Mouse (Mus musculus) megakaryocyte-erythroid progenitor cell, adult 5-6 weeks (primary cell): ENCODE results near the gene Mymk. TPM values are rescaled to one million over a fixed set of nuclear protein-coding genes. Genes with fewer than 3 reads are reported as not detected.

ENCODE experiments used
- ATAC-seq: replicated peaks from 2 replicates; pipeline ENCODE4 v1.8.0; 2016; ENCODE audit warnings: mild to moderate bottlenecking, inconsistent platforms; ENCODE audit not compliant: severe bottlenecking, poor library complexity, low FRiP score, low TSS enrichment
- total RNA-seq, 2 experiments: library from RNA; stranded (forward) in 1 of 2; stranded (reverse) in 1 of 2; fragments of 200-1000, 215-1000 nt in 1 of 2; fragments of >200 nt in 1 of 2; fragmentation: Nextera tagmentation in 1 of 2; gene quantifications; 2 replicates each; pipeline ENCODE4 v1.2.3; 2014 to 2017

Mymk gene
- total RNA-seq (2014; fragmentation: Nextera tagmentation) (not detected in 2 replicates), total RNA-seq (2017) (not detected in 2 replicates)

GRCm38 (mm10) chr2:27071978-27072377, at the start of gene Mymk:
Gene Mymk, minus strand, starts transcription at chr2:27072179.
- no peak for ATAC-seq

DNA sequence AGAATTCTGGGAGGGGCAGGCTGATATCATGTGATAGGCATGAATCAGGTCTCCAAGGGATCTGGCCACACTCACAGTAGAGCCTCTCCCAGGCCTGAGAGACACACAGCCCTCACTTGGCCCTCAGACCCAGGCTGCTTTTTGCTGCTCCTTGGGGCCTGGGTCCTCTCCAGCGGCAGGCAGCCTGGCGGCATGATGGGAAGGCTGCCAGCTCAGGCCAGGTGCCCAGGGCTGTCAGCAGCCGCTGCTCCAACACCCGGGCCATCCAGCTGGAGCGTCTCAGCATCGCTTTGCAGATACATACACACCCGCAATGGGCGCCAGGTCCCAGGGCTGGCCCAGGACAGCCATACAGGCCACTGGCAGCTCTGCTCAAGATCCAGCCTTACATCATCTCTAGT, 48.3 kb upstream of the Mymk start:
- no peak for ATAC-seq

GRCm38 (mm10) chr2:27119766-27120165, 47.8 kb upstream of the Mymk start:
- ATAC-seq, result no peak

GRCm38 (mm10) chr2:27118452-27118851, 46.5 kb upstream of the Mymk start:
- no peak for ATAC-seq

DNA sequence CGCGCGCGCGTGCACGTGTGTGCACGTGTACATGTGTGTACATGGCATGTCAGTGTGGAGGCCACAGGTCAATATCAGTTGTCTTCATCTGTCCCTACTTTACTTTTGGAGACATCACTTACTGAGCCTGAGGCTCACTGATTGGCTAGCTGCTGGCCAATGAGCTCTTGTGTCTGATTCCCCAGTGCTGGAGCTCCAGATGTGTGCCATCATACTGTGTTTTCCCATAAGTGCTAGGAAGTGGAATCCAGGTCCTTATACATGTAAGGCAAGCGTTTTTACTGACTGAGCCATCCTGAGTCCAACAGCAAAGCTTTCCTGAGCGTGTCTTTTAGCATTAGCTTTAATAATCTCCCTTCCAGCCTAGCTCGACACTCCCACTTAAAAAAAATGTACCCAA, 42.2 kb upstream of the Mymk start:
- ATAC-seq, result no peak

DNA sequence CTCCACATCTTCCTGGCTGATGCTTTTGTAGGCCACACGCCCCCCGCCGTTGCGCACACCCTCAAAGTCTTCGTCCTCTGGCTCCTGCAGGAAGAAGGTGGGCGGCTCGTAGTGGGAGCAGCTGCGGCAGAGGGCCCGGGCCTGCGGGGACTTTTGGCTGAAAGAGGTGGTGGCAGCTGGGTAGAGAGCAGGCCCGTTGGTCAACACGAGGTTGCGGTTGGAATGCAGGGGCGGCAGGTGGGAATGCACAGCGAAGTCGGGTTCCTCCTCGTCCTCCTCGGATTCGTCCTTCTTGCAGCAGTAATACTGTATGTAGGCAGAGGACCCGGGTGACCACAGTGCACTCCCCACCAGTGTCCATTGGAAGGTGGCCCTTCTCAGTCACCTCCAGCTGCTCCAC, 40.6 kb upstream of the Mymk start:
- ATAC-seq, result no peak

GRCm38 (mm10) chr2:27109052-27109451, 37.1 kb upstream of the Mymk start:
- no peak for ATAC-seq

GRCm38 (mm10) chr2:27108144-27108543, 36.2 kb upstream of the Mymk start:
- ATAC-seq, result no peak

GRCm38 (mm10) chr2:27106816-27107215, 34.8 kb upstream of the Mymk start:
- ATAC-seq, result no peak

DNA sequence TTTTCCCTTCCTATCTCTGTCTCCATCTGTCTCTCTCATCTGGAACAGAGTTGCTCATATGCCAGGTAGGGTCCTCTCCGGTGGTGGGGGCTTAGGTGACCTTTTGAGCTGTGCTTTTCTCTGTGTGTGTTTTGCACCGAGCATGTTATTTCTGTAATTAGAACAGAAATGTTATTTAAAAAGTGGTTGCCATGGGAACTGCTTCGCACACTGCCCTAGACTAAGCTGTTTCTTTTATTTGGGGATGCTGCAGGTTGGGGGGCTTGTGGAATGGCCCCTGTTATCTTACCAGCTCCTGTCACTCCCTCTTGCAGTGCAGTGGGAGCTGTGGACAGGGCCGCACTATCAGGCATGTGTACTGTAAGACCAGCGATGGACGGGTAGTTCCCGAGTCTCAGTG, 31.6 kb upstream of the Mymk start:
- ATAC-seq, result no peak

DNA sequence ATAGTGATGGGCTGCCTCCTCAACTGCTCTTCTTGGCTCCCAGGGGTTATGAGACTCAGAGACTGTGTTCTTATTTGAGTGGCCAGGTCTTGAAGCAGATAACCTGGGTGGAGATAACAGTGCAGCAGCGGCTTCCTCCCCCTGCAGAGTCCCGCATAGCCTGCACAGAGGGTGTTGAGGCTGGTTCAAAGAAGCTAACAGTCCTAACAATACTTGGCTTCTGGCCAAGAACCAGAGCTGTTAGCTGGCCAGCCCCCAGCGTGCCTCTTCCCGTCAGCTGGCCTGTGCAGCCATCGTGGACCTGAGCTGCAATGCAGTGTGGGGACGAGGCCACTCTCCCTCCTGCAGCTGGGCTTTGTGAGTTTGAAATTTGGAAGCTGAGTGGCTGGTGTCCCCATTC, 25.8 kb upstream of the Mymk start:
- ATAC-seq, result no peak

- no peak for ATAC-seq
These were observed 25.3 kb upstream of the Mymk start for GRCm38 (mm10) chr2:27097241-27097656.

DNA sequence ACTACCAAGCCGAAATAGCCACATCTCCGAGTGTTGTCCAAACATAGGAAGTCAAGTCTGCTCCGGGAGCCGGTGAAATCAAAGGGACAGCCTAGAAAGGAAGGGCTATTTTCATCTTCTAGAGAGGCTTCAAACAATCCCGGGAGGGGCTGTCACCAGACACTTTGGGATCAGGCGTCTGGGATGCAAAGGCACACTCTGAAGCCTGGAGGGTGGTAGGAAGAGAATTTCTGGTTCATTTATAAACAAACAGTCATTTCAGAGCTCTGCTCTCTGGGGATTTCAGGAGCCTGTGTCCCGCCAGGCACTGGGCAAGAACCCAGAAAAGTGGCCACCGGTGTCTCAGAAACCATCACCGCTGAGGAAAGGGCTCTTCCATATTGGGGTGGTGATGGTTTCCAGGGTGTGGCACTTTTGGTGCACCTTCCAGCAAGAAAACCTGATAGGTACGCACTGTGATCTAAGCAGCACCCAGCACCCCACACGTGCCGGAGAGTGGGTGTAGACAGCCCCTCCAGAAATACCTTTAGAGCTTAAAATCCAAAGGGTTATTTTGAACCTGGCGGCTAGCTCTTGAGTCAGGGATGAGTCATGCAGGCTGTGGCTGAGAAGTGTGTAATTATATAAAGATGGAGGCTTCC, 24.5 kb upstream of the Mymk start:
- no peak for ATAC-seq

DNA sequence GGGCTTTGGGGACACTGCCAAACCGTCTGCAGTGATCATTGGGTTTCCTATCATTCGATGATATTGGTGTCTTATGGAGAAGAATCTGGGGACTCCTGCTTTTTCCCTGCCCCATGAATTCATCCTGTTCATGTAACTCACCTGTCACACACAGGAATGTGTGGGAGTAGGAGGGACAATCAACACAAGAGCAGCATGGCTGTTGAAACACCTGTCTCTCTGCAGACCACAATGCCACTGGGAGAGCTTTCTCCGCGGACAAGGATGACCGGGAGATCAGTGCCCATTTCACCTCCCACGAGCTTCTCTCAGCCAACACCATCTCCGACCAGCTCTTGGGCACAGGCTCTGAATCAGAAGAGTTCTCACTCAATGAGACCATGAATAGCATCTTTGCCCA, 23.2 kb upstream of the Mymk start:
- ATAC-seq, result no peak

GRCm38 (mm10) chr2:27089238-27089637, 17.3 kb upstream of the Mymk start:
- ATAC-seq, result no peak

GRCm38 (mm10) chr2:27088700-27089099, 16.7 kb upstream of the Mymk start:
- ATAC-seq, result no peak

DNA sequence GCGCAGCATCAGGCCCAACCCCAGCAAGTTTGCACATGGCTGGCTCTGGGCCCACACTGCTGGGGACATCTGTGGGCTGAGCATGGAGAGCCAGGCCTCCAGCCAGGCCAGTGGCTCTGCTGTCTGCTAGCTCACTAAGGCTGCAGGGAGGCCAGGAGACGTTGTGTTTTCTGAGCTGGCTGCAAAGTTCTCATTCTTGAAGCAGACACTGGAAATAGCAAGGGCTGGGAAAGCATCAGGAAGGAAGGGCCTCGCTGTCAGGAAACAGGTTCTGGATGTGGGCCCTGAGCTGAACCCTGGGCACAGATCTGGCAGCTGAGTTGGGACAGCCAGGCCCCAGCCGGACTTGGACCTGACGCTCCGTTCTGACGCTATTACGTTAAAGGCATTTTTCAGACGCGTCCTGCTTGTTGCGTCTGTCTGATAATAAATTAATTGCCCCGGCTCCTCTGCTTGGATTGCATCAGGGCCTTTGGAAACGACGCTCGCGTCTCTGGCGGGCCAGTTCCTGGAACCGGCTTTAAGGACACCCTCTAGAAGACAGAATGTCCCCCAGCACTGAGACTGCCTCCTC, 16.2 kb upstream of the Mymk start:
- ATAC-seq, result no peak

- no peak for ATAC-seq
These were observed 15.6 kb upstream of the Mymk start for GRCm38 (mm10) chr2:27087581-27087980.

- ATAC-seq, result no peak
These were observed 14.6 kb upstream of the Mymk start for GRCm38 (mm10) chr2:27086483-27087010.

- ATAC-seq, result no peak
These were observed 13.8 kb upstream of the Mymk start for GRCm38 (mm10) chr2:27085801-27086200.

DNA sequence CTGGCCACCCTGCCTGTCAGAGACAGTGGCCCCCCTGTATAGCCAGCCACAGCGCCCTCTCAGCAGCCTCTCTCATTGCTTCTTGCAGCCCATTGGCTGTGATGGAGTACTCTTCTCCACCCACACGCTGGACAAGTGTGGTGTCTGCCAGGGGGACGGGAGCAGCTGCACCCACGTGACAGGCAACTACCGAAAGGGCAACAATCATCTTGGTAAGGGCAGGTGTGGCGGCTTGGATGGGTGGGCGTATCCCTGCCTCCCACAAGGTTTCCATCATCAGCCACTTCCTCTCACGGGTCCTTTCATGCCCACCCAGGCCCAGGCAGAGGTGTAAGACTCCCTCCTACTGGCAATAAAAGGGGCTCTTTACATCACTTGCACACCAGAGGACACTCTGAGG, 13.0 kb upstream of the Mymk start:
- ATAC-seq, result no peak
